Mouse (Mus musculus) thymus, adult 2 months (tissue): ENCODE measurements around the gene Farsa. TPM values are rescaled to one million over a fixed set of nuclear protein-coding genes. Genes with fewer than 3 reads are reported as not detected.
"Not testable (repeated sequence)": the region's sequence is repeated elsewhere in the genome, so short reads cannot be mapped to it uniquely, and the experiment has no call there.

Experiments
- DNase-seq: peaks from one replicate; pipeline ENCODE4 v3.0.0; 2021
- H3K27ac ChIP-seq: fragments of 200-500 bp; 2 replicates; pipeline ENCODE4 v1.5.1; 2012; ENCODE audit warnings: low read length, control low read depth; ENCODE audit not compliant: control insufficient read depth, insufficient read depth
- H3K27me3 ChIP-seq: fragments of 200-500 bp; 2 replicates; pipeline ENCODE4 v1.6.1; 2012; ENCODE audit warnings: mild to moderate bottlenecking, low read length, moderate library complexity, mixed read lengths; ENCODE audit not compliant: control insufficient read depth, insufficient read depth
- H3K36me3 ChIP-seq: fragments of 200-500 bp; 2 replicates; pipeline ENCODE4 v1.6.1; 2012; ENCODE audit warnings: mild to moderate bottlenecking, low read length, moderate library complexity; ENCODE audit not compliant: control insufficient read depth, insufficient read depth
- H3K4me1 ChIP-seq: fragments of 200-500 bp; replicated peaks from 2 replicates; pipeline ENCODE4 v1.6.1; 2012; ENCODE audit warnings: low read length; ENCODE audit not compliant: control insufficient read depth, insufficient read depth
- H3K4me3 ChIP-seq: fragments of 200-500 bp; 2 replicates; pipeline ENCODE4 v1.5.1; 2012; ENCODE audit warnings: mild to moderate bottlenecking, low read length, control low read depth, moderate library complexity; ENCODE audit not compliant: control insufficient read depth, insufficient read depth
- CTCF ChIP-seq: fragments of 200-500 bp; IDR thresholded peaks from 2 replicates; pipeline ENCODE4 v1.5.1; 2012; ENCODE audit warnings: mild to moderate bottlenecking, control low read depth, low read length, moderate library complexity, borderline replicate concordance; ENCODE audit not compliant: control insufficient read depth, poor library complexity, insufficient read depth; ENCODE audit errors: extremely low read depth
- POLR2A ChIP-seq: fragments of 200-500 bp; IDR thresholded peaks from 2 replicates; pipeline ENCODE4 v1.6.1; 2012; ENCODE audit warnings: mild to moderate bottlenecking, low read length, control low read depth, moderate library complexity; ENCODE audit not compliant: control insufficient read depth, poor library complexity, insufficient read depth; ENCODE audit errors: extremely low read depth
- WGBS: fragments of 180-500 bp; shearing (Covaris S2); methylation state at CpG from one replicate; pipeline ENCODE4 v1.1.7; 2018; 5-methylcytosine and 5-hydroxymethylcytosine counted together
- polyA plus RNA-seq: library from polyadenylated mRNA; depleted of rRNA; stranded (reverse); fragments of >200 nt; gene quantifications from 2 replicates; pipeline ENCODE4 v1.2.3, GENCODE M21; 2012

Gene Farsa
- polyA plus RNA-seq, 1 experiment: 103 TPM

- no peaks in the 10 kb centered on the region for H3K27me3 ChIP-seq
- H3K27ac ChIP-seq: peak overlapping the region; percentile 60
- 10% methylated on average over 4 of the region's 4 CpGs for WGBS
These were observed 31.2 kb upstream of the Farsa start for GRCm38 (mm10) chr8:84825636-84826035.

GRCm38 (mm10) chr8:84826518-84826917, 30.3 kb upstream of the Farsa start:
- WGBS: 71% methylated on average over 2 of the region's 2 CpGs
- H3K27me3 ChIP-seq, H3K27ac ChIP-seq, H3K36me3 ChIP-seq, DNase-seq, H3K4me3 ChIP-seq: not testable (repeated sequence)
- H3K4me1 ChIP-seq: peaks cover 12% of the 10 kb centered on the region

More at GRCm38 (mm10) chr8:84825636-84826035, 31.2 kb upstream of the Farsa start:
- peaks cover 12% of the 10 kb centered on the region for H3K4me1 ChIP-seq
- TF ChIP-seq CTCF: no peak
- no peak for TF ChIP-seq POLR2A
- peak; percentile 48 for DNase-seq
- H3K36me3 ChIP-seq: no peaks in the 10 kb centered on the region
- no peak overlapping the region for H3K4me3 ChIP-seq

- Histone ChIP-seq H3K4me1 (peaks cover 2% of the 10 kb centered on the region), H3K36me3 (peaks cover 27% of the 10 kb centered on the region), H3K4me3 (peak within 1 kb of the TSS; percentile 93), H3K27me3 (no peaks in the 10 kb centered on the region), H3K27ac (peak within 1 kb of the TSS; percentile 5; the same call in 1 of the 2 replicates)
- TF ChIP-seq POLR2A (no peak), CTCF (no peak)
- WGBS: 17% methylated on average over 11 of the region's 11 CpGs
- peak; percentile 51 for DNase-seq
These were observed 25.3 kb upstream of the Farsa start, which contains the start of gene Gadd45gip1 for GRCm38 (mm10) chr8:84831490-84831889. Gadd45gip1 (plus strand) TSS chr8:84831522.

GRCm38 (mm10) chr8:84832034-84832717, 24.6 kb upstream of the Farsa start:
- TF ChIP-seq POLR2A: peak; percentile 90
- TF ChIP-seq CTCF: no peak
- DNase-seq: peak; percentile 90
- under 1% methylated on average over 59 of the region's 59 CpGs for WGBS
- peaks cover 28% of the 10 kb centered on the region for H3K36me3 ChIP-seq
- no peaks in the 10 kb centered on the region for H3K27me3 ChIP-seq
- H3K27ac ChIP-seq: peak overlapping the region; percentile 5; the same call in 1 of the 2 replicates
- H3K4me1 ChIP-seq: peaks cover 2% of the 10 kb centered on the region
- H3K4me3 ChIP-seq: peak overlapping the region; percentile 93

- peaks cover 2% of the 10 kb centered on the region for H3K4me1 ChIP-seq
- peak overlapping the region; percentile 93 for H3K4me3 ChIP-seq
- H3K27ac ChIP-seq: no peak overlapping the region
- H3K36me3 ChIP-seq: peaks cover 35% of the 10 kb centered on the region
- H3K27me3 ChIP-seq: no peaks in the 10 kb centered on the region
- WGBS: 39% methylated on average over 10 of the region's 10 CpGs
- DNase-seq: no peak
- TF ChIP-seq POLR2A: no peak
- no peak for TF ChIP-seq CTCF
These were observed 23.7 kb upstream of the Farsa start for GRCm38 (mm10) chr8:84832759-84833742.

GRCm38 (mm10) chr8:84834002-84834865, 22.6 kb upstream of the Farsa start:
- WGBS: 93% methylated on average over 19 of the region's 19 CpGs
- peaks cover 2% of the 10 kb centered on the region for H3K4me1 ChIP-seq
- peaks cover 39% of the 10 kb centered on the region for H3K36me3 ChIP-seq
- DNase-seq: no peak
- no peak overlapping the region for H3K27ac ChIP-seq
- H3K27me3 ChIP-seq: no peaks in the 10 kb centered on the region
- no peak for TF ChIP-seq CTCF
- no peak for TF ChIP-seq POLR2A
- H3K4me3 ChIP-seq: no peak overlapping the region
